Mouse (Mus musculus) cerebellum, adult 9-10 months (tissue): ENCODE measurements around the gene Basp1.

Experiments used
- DNase-seq: peaks from one replicate; pipeline ENCODE4 v3.0.0; 2022

Gene Basp1

GRCm38 (mm10) chr15:25414747-25415119, 1.2 kb upstream of the Basp1 start:
- DNase-seq = peak; percentile 78

GRCm38 (mm10) chr15:25414011-25414746, 615 bp upstream of the Basp1 start:
- DNase-seq = peak; percentile 23

GRCm38 (mm10) chr15:25412761-25413261, 753 bp downstream of the Basp1 start:
- DNase-seq = no peak

- DNase-seq = peak; percentile 35
These were observed 1.4 kb downstream of the Basp1 start for GRCm38 (mm10) chr15:25412171-25412641.

GRCm38 (mm10) chr15:25411461-25411860, 2.1 kb downstream of the Basp1 start:
- DNase-seq = no peak

GRCm38 (mm10) chr15:25405926-25406325, 7.6 kb downstream of the Basp1 start:
- DNase-seq = no peak

- no peak for DNase-seq
These were observed 9.7 kb downstream of the Basp1 start for GRCm38 (mm10) chr15:25403879-25404278.

GRCm38 (mm10) chr15:25402001-25402400, 11.6 kb downstream of the Basp1 start:
- no peak for DNase-seq

GRCm38 (mm10) chr15:25400276-25400675, 13.3 kb downstream of the Basp1 start:
- DNase-seq = no peak

- DNase-seq = no peak
These were observed 17.5 kb downstream of the Basp1 start for GRCm38 (mm10) chr15:25395912-25396590.

GRCm38 (mm10) chr15:25392525-25393099, 21.0 kb downstream of the Basp1 start:
- no peak for DNase-seq

GRCm38 (mm10) chr15:25391210-25391609, 22.4 kb downstream of the Basp1 start:
- no peak for DNase-seq

GRCm38 (mm10) chr15:25387572-25387971, 26.0 kb downstream of the Basp1 start:
- no peak for DNase-seq

GRCm38 (mm10) chr15:25380051-25380450, 33.5 kb downstream of the Basp1 start:
- no peak for DNase-seq

GRCm38 (mm10) chr15:25378707-25379106, 34.9 kb downstream of the Basp1 start:
- DNase-seq = no peak

GRCm38 (mm10) chr15:25376914-25377313, 36.6 kb downstream of the Basp1 start:
- no peak for DNase-seq

GRCm38 (mm10) chr15:25373486-25373885, 40.1 kb downstream of the Basp1 start:
- no peak for DNase-seq

- DNase-seq = no peak
These were observed 44.0 kb downstream of the Basp1 start for GRCm38 (mm10) chr15:25369522-25369921.

- DNase-seq = no peak
These were observed 48.1 kb downstream of the Basp1 start for GRCm38 (mm10) chr15:25365503-25365902.

GRCm38 (mm10) chr15:25364819-25365463, 48.6 kb downstream of the Basp1 start:
- DNase-seq = no peak

- DNase-seq = no peak
These were observed 49.3 kb downstream of the Basp1 start for GRCm38 (mm10) chr15:25364160-25364818.

GRCm38 (mm10) chr15:25363636-25364035, 49.9 kb downstream of the Basp1 start:
- no peak for DNase-seq

GRCm38 (mm10) chr15:25360825-25361224, 52.7 kb downstream of the Basp1 start:
- DNase-seq = no peak
